Mouse (Mus musculus) effector memory CD4-positive, alpha-beta T cell, adult 5 months (primary cell): ENCODE data around the gene Ogfod3. TPM values are rescaled to one million over a fixed set of nuclear protein-coding genes. Genes with fewer than 3 reads are reported as not detected.

ENCODE experiments used
- polyA plus RNA-seq: library from polyadenylated mRNA; unstranded; fragments of 100-300 nt; shearing (Covaris generic); gene quantifications from one replicate; pipeline ENCODE4 v1.2.1, GENCODE M21; 2017

The Ogfod3 gene
- polyA plus RNA-seq: 12.4 TPM

GRCm38 (mm10) chr11:121204161-121205006 is at the start of gene Ogfod3, which contains the start of gene Hexdc:
Gene Ogfod3 (minus strand): TSS chr11:121204711.
Gene Hexdc (plus strand): TSS chr11:121204433.

GRCm38 (mm10) chr11:121236564-121237344 is 32.2 kb upstream of the Ogfod3 start, which contains the start of gene Narf:
Gene Narf (plus strand): TSS chr11:121237253.

GRCm38 (mm10) chr11:121229018-121229439 is 24.5 kb upstream of the Ogfod3 start, which contains the start of gene Cybc1:
Gene Cybc1 (minus strand): TSS chr11:121229322.

GRCm38 (mm10) chr11:121159971-121160370 is 44.5 kb downstream of the Ogfod3 start, which contains the start of gene Uts2r:
Gene Uts2r (plus strand): TSS chr11:121160271.

GRCm38 (mm10) chr11:121145865-121146264 is 58.6 kb downstream of the Ogfod3 start, which contains the start of gene Tex19.1:
Gene Tex19.1 (plus strand): TSS chr11:121146143.

Other genes with a start within 250 kb of the Ogfod3 start
- 227 TPM for gene Csnk1d, start 213.4 kb downstream of the Ogfod3 start, polyA plus RNA-seq
- gene Cd7, start 165.3 kb downstream of the Ogfod3 start, polyA plus RNA-seq: 69.1 TPM
- gene Sectm1b, start 141.1 kb downstream of the Ogfod3 start, polyA plus RNA-seq: not detected
- gene Sectm1a, start 123.5 kb downstream of the Ogfod3 start, polyA plus RNA-seq: not detected
- gene Tex19.2, start 86.0 kb downstream of the Ogfod3 start, polyA plus RNA-seq: not detected
- gene Tex19.1, start 58.6 kb downstream of the Ogfod3 start, polyA plus RNA-seq: not detected
- not detected for gene Uts2r, start 44.4 kb downstream of the Ogfod3 start, polyA plus RNA-seq
- gene Hexdc, start 278 bp downstream of the Ogfod3 start, polyA plus RNA-seq: 2.5 TPM
- gene Cybc1, start 24.6 kb upstream of the Ogfod3 start, polyA plus RNA-seq: 74.3 TPM
- gene Narf, start 32.5 kb upstream of the Ogfod3 start, polyA plus RNA-seq: 28.2 TPM
- gene Foxk2, start 55.3 kb upstream of the Ogfod3 start, polyA plus RNA-seq: 18.7 TPM
- gene Wdr45b, start 149.7 kb upstream of the Ogfod3 start, polyA plus RNA-seq: 81.5 TPM
- gene Rab40b, start 183.5 kb upstream of the Ogfod3 start, polyA plus RNA-seq: not detected
- gene Fn3krp, start 216.7 kb upstream of the Ogfod3 start, polyA plus RNA-seq: 0.29 TPM
- not detected for gene Fn3k, start 230.2 kb upstream of the Ogfod3 start, polyA plus RNA-seq
- gene Tbcd, start 247.2 kb upstream of the Ogfod3 start, polyA plus RNA-seq: 27.9 TPM